Mouse (Mus musculus) common myeloid progenitor, adult 5-6 weeks (primary cell): ENCODE measurements around the gene Armcx6. TPM values are rescaled to one million over a fixed set of nuclear protein-coding genes. Genes with fewer than 3 reads are reported as not detected.

Experiments
- total RNA-seq: library from RNA; stranded (forward); fragments of 200-1000, 187-1606 nt; gene quantifications from 2 replicates; pipeline ENCODE4 v1.2.3, GENCODE M21; 2017

Gene Armcx6
- total RNA-seq, 1 experiment from 2014 or later = 10.4 TPM

Other genes with a start within 250 kb of the Armcx6 start
- gene Timm8a1, start 209.6 kb downstream of the Armcx6 start, total RNA-seq = 154 and 173 TPM in 2 replicates
- gene Btk, start 167.8 kb downstream of the Armcx6 start, total RNA-seq = 84.5 and 111 TPM in 2 replicates
- gene Rpl36a, start 165.8 kb downstream of the Armcx6 start, total RNA-seq = 6,063 and 10,653 TPM in 2 replicates
- gene Gla, start 150.3 kb downstream of the Armcx6 start, total RNA-seq = 7.4 and 9.5 TPM in 2 replicates
- 169 and 185 TPM in 2 replicates for gene Hnrnph2, start 150.2 kb downstream of the Armcx6 start, total RNA-seq
- gene Armcx4, start 64.9 kb downstream of the Armcx6 start, total RNA-seq = 7.9 and 8.1 TPM in 2 replicates
- 14.2 and 28.1 TPM in 2 replicates for gene Armcx1, start 33.5 kb downstream of the Armcx6 start, total RNA-seq
- gene Armcx3, start 5.2 kb upstream of the Armcx6 start, total RNA-seq = 24.1 and 25.7 TPM in 2 replicates
- 8.1 and 8.5 TPM in 2 replicates for gene Armcx2, start 57.8 kb upstream of the Armcx6 start, total RNA-seq
- 0.37 and 2.1 TPM in 2 replicates for gene Nxf2, start 213.3 kb upstream of the Armcx6 start, total RNA-seq